Mouse (Mus musculus): ENCODE results near the gene Ankfn1.

- TF ChIP-seq POLR2A (IDR thresholded peaks at IDR 0.05; ENCODE audit: low read depth, low read length): no peak
- no peak for TF ChIP-seq CTCF (IDR thresholded peaks at IDR 0.05; ENCODE audit: borderline replicate concordance, insufficient read depth, low read length)
Observed at GRCm38 (mm10) chr11:89568246-89568645, 209.2 kb downstream of the Ankfn1 start.
